Mouse (Mus musculus) liver, embryonic 14.5 days (tissue): Measurements from ENCODE around the gene Atcay. TPM values are rescaled to one million over a fixed set of nuclear protein-coding genes. Genes with fewer than 3 reads are reported as not detected.
"Not testable (repeated sequence)": the region's sequence is repeated elsewhere in the genome, so short reads cannot be mapped to it uniquely, and the experiment has no call there.

Source experiments
- ATAC-seq: fragments of 200-750 bp; cut with Nextera tagmentation; 2 replicates; pipeline ENCODE4 v1.8.0; 2017; ENCODE audit warnings: moderate number of reproducible peaks, mild to moderate bottlenecking, moderate library complexity; ENCODE audit not compliant: insufficient read depth
- DNase-seq, 3 experiments: peaks; one replicate each; pipeline ENCODE4 v3.0.0-alpha.2; 2012 to 2013; ENCODE audit warnings: low read depth in 3 of 3, low spot score in 3 of 3
- H3K27ac ChIP-seq: fragments of 300-500 bp; sonication (generic); 2 replicates; pipeline ENCODE4 v1.5.1; 2014; ENCODE audit warnings: moderate library complexity, mild to moderate bottlenecking, control low read depth, inconsistent platforms
- H3K27me3 ChIP-seq: fragments of 300-500 bp; sonication (generic); 2 replicates; pipeline ENCODE4 v1.6.1; 2014; ENCODE audit warnings: mild to moderate bottlenecking, low read length, moderate library complexity; ENCODE audit not compliant: control insufficient read depth, insufficient read depth
- H3K36me3 ChIP-seq: fragments of 300-500 bp; sonication (generic); replicated peaks from 2 replicates; pipeline ENCODE4 v1.6.1; 2014; ENCODE audit warnings: low read depth; ENCODE audit not compliant: control insufficient read depth, insufficient read depth
- H3K4me1 ChIP-seq, 2 experiments: fragments of 200-500 bp in 1 of 2; fragments of 300-500 bp in 1 of 2; sonication (generic) in 1 of 2; replicated peaks; 2 replicates each; pipeline ENCODE4 v1.6.1; 2012 to 2014; ENCODE audit warnings: antibody characterized with exemption in 1 of 2, inconsistent platforms in 1 of 2, low read length in 1 of 2; ENCODE audit not compliant: control insufficient read depth in 2 of 2, insufficient read depth in 2 of 2
- H3K4me2 ChIP-seq: fragments of 300-500 bp; sonication (generic); 2 replicates; pipeline ENCODE4 v1.6.1; 2014; ENCODE audit warnings: low read depth, mild to moderate bottlenecking, control low read depth, moderate library complexity
- H3K4me3 ChIP-seq, 2 experiments: fragments of 200-500 bp in 1 of 2; fragments of 300-500 bp in 1 of 2; sonication (generic) in 1 of 2; 2 replicates each; pipeline ENCODE4 v1.5.1; 2012 to 2014; ENCODE audit warnings: low read depth in 2 of 2, low read length in 2 of 2, mild to moderate bottlenecking in 2 of 2, control low read depth in 1 of 2, inconsistent platforms in 1 of 2, moderate library complexity in 1 of 2; ENCODE audit not compliant: insufficient read depth in 1 of 2
- H3K9ac ChIP-seq: fragments of 300-500 bp; sonication (generic); replicated peaks from 2 replicates; pipeline ENCODE4 v1.6.1; 2014; ENCODE audit warnings: mild to moderate bottlenecking, control low read depth, moderate library complexity
- H3K9me3 ChIP-seq: fragments of 300-500 bp; sonication (generic); 2 replicates; pipeline ENCODE4 v1.6.1; 2016; ENCODE audit warnings: low read length, mixed read lengths; ENCODE audit not compliant: control insufficient read depth
- CTCF ChIP-seq: IDR thresholded peaks from 2 replicates; pipeline ENCODE4 v1.5.1; 2016; ENCODE audit warnings: antibody characterized with exemption, low read depth, control low read depth
- EP300 ChIP-seq: IDR thresholded peaks from 2 replicates; pipeline ENCODE4 v1.6.1; 2016; ENCODE audit warnings: antibody characterized with exemption, low read depth
- WGBS: fragments of 180-500 bp; shearing (Covaris S2); extraction: QIAGEN DNeasy Blood & Tissue Kit; methylation state at CpG from one replicate; pipeline ENCODE4 v1.1.7; 2014; ENCODE audit not compliant: insufficient replicate concordance; 5-methylcytosine and 5-hydroxymethylcytosine counted together
- polyA plus RNA-seq, 2 experiments: library from polyadenylated mRNA; depleted of rRNA in 1 of 2; stranded (reverse) in 1 of 2; unstranded in 1 of 2; fragments of >200 nt; fragmentation: Nextera tagmentation in 1 of 2; extraction: Ambion mirVana in 1 of 2; gene quantifications; 2 replicates each; pipeline versions ENCODE4 v1.2.1 to v1.2.3; 2012 to 2014

Atcay gene
- polyA plus RNA-seq, 2 experiments: 0.01 TPM; not detected in 1

DNA sequence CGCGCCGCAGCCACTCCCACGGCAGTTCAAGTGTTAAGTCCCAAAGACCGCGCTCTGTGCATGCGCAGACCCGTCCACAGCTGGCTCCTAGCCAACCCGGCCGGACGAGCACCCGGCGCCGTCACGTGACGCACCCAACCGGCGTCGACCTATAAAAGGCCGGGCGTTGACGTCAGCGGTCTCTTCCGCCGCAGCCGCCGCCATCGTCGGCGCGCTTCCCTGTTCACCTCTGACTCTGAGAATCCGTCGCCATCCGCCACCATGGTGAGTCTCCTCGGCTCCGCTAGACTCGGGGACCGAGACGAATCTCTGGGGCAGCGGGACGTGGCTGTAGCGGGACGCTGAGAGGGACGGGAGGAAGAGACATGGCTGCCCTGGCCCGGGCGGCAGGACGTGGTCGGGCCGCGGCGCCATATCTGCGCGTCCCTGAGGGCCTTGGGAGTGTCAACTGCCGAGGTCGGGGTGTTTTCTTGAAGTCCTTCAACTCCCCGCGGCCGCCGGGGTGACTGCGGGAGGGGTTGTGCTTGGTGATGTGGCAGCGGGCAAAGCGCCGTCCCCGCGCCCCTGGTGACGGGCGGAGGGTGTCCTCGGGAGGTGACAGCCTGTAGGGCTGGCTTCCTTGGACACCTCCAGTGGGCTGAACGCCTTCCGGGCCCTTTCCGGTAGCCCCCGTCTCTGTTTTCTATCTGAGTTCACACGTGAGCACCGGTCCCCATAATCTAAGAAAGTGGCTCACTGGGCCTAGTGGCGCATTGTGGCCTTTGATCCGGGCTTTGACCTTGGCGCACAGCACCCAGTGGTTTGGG, 54.0 kb downstream of the Atcay start, which contains the start of gene Eef2:
Gene Eef2 (plus strand): TSS at position 166 of the 806 bp plus-strand sequence.
- under 1% methylated on average over 77 of the region's 77 CpGs for WGBS
- Histone ChIP-seq H3K9me3 (no peaks in the 10 kb centered on the region), H3K4me2 (peak within 1 kb of the TSS; percentile 89), H3K4me3 (peak within 1 kb of the TSS; percentile 94 to 95), H3K4me1 (peaks cover 5 to 19% of the 10 kb centered on the region in 2 experiments), H3K27ac (peak within 1 kb of the TSS; percentile 82), H3K27me3 (no peaks in the 10 kb centered on the region), H3K9ac (peak within 1 kb of the TSS; percentile 98), H3K36me3 (peaks cover 46% of the 10 kb centered on the region)
- DNase-seq (peak; percentile 94 to 95 (median 95)), ATAC-seq (peak; percentile 75)
- 0 out of 2 replicates have a peak, but pooled peaks have one; percentile 6 for TF ChIP-seq CTCF
- TF ChIP-seq EP300: peak; percentile 24

DNA sequence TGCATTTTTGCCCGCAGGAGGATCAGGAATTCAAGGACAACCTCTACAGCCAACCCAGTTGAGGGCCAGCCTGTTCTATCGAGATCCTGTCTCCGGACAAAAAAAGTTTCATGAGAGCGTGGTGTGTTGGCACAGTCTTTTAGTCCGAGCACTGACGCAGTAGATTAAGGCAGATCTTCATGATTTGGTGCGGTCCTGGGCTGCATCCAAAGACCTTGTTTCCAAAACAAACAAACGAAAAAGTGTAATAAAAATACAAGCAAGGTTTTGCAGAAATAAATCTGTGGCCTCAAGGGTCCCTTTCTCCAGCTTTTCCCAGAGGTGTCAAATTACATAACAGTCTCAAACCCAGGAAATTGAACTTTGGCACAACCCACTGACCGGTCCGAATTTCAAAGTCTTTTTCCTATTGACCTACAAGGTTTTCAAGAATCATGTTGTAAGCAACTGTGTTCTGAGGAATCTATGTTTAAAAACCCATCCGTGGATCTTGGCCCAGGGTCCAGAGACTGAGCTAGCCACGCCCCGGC, 54.6 kb downstream of the Atcay start:
- Histone ChIP-seq H3K4me1 (peaks cover 5 to 19% of the 10 kb centered on the region in 2 experiments), H3K9me3 (no peaks in the 10 kb centered on the region), H3K27me3 (no peaks in the 10 kb centered on the region), H3K9ac (peak overlapping the region; percentile 28; the same call in 1 of the 2 replicates), H3K27ac (peak overlapping the region; percentile 28), H3K36me3 (peaks cover 40% of the 10 kb centered on the region), H3K4me3 (peak overlapping the region; percentile 27 to 95), H3K4me2 (peak overlapping the region; percentile 89)
- WGBS: 14% methylated on average over 13 of the region's 13 CpGs
- DNase-seq (no peak), ATAC-seq (peak; percentile 3; the same call in 1 of the 2 replicates)
- no peak for TF ChIP-seq CTCF
- no peak for TF ChIP-seq EP300

DNA sequence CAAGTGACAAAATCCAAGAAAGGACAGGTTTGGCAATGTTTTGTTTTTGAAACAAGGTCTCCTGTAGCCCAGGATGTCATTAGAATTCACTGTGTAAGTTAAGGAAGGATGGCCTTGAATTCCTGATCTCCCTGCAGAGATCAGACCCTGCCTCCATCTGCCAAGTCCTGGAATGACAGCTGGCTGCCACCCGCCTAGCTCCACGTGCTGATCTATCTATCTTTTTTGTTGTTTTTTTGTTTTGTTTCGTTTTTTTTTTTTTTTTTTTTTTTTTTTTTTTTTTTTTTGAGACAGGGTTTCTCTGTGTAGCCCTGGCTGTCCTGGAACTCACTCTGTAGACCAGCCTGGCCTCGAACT, 55.3 kb downstream of the Atcay start:
- not testable (repeated sequence) for H3K27me3 ChIP-seq, H3K9me3 ChIP-seq, H3K9ac ChIP-seq, DNase-seq, ATAC-seq
- Histone ChIP-seq H3K4me2 (peak overlapping the region; percentile 89), H3K27ac (peak overlapping the region; percentile 59), H3K4me1 (peaks cover 5 to 19% of the 10 kb centered on the region in 2 experiments), H3K36me3 (peaks cover 33% of the 10 kb centered on the region), H3K4me3 (peak overlapping the region in 1 of 2 experiments; percentile 34; a peak in 1 of 4 replicates)
- 7% methylated on average over 4 of the region's 4 CpGs for WGBS

DNA sequence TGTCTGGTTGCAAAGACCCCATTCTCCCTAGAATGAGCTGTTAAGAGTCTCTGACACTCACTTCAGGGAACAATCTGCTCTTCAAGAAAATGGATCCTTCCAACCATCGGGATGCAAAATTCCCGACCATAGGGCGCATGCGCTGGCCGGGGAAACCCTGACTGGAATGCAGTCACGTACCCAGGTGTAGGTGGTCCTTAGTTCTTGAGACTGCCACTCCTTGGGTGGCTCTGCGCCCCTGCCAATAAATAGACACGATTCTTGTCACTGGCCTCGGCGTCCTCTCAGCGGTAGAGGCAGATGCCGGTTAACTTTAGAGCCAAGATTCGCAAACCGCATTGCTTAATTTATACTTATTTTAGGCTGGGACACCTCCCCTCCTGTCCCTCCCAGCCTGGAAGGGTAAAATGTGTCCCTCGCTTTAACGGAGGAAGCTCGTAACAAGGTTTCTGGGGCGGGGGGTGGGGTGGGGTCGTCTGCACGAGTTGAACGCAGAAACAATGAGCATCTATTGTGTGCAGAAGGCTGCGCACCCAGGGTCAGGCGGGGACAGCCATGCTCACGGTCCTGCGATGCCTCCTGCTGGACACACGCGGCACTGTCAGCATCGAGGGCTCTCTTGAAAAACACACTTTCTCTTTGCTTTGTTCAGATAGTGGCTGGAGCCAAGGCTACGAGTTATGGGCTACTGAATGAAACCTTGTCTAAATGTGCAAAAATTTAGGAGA, 55.9 kb downstream of the Atcay start:
- H3K27me3 ChIP-seq: no peaks in the 10 kb centered on the region
- peaks cover 28% of the 10 kb centered on the region for H3K36me3 ChIP-seq
- H3K4me2 ChIP-seq: peak overlapping the region; percentile 89
- ATAC-seq: peak; percentile 27
- H3K4me1 ChIP-seq: peaks cover 5 to 19% of the 10 kb centered on the region in 2 experiments
- peak overlapping the region; percentile 59 for H3K27ac ChIP-seq
- TF ChIP-seq EP300 (no peak), CTCF (peak; percentile 99)
- no peak overlapping the region; the same call in 1 of the 2 replicates for H3K9ac ChIP-seq
- WGBS: 11% methylated on average over 29 of the region's 29 CpGs
- peak overlapping the region in 1 of 2 experiments; percentile 34; a peak in 1 of 4 replicates for H3K4me3 ChIP-seq
- H3K9me3 ChIP-seq: no peaks in the 10 kb centered on the region
- peak; percentile 67 to 73 (median 71) for DNase-seq
